Mouse (Mus musculus): ENCODE results near the gene Prrx2. TPM values are rescaled to one million over a fixed set of nuclear protein-coding genes. Genes with fewer than 3 reads are reported as not detected.
"Not testable (repeated sequence)": the region's sequence is repeated elsewhere in the genome, so short reads cannot be mapped to it uniquely, and the experiment has no call there.

Prrx2 gene
- polyA plus RNA-seq, 1 experiment from 2014 or later: 2.9 TPM

GRCm38 (mm10) chr2:30927844-30928628, 93.3 kb downstream of the Prrx2 start:
- Histone ChIP-seq H3K4me3 (ENCODE audit: low read depth, low read length) (no peak overlapping the region), H3K27ac (ENCODE audit: low read depth, low read length) (no peak overlapping the region), H3K9me3 (replicated peaks; ENCODE audit: control insufficient read depth, low read length) (no peaks in the 10 kb centered on the region), H3K36me3 (ENCODE audit: control insufficient read depth, insufficient read depth, low read length) (no peaks in the 10 kb centered on the region), H3K4me2 (ENCODE audit: low read length) (no peak overlapping the region), H3K27me3 (replicated peaks; ENCODE audit: control insufficient read depth, insufficient read depth, low read length) (no peaks in the 10 kb centered on the region), H3K4me1 (ENCODE audit: control insufficient read depth, insufficient read depth, low read length) (no peaks in the 10 kb centered on the region), H3K9ac (ENCODE audit: low read length) (no peak overlapping the region)
- peak; percentile 64 for ATAC-seq
- DNase-seq (ENCODE audit: low spot score): peak; percentile 89
- 21% methylated on average over 14 of the region's 14 CpGs for WGBS

DNA sequence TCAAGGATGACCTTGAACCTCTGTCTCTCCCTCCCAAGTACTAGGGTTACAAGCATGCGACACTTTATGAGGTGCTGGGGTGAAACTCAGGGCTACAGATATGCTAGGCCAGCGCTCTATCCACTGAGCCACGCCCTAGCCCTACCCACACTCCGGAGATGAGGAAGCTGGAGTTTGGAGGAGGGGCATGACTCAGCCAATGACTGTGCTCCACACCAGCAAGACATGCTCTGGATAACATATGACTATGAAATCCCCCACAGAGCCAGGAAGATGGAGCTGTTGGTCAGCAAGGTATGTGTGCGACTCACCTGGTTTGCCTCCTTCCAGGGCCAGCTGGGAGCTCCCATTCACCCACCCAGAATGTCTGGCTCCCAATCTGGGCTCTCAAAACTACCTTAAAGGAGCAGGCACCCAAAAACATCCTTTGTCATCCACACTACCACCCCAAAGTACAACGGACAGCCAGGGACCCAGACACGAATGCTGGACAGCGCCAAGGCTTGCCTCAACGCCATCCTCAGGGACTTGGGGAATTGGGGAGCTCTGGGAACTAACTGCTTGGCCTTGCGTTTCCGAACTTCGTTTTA, 94.2 kb downstream of the Prrx2 start:
- 29% methylated on average over 12 of the region's 12 CpGs for WGBS
- ATAC-seq (no peak), DNase-seq (ENCODE audit: low spot score) (no peak)
- no peaks in the 10 kb centered on the region for H3K4me1 ChIP-seq (ENCODE audit: control insufficient read depth, insufficient read depth, low read length)
- H3K4me3 ChIP-seq (ENCODE audit: low read depth, low read length): no peak overlapping the region
- peak overlapping the region; percentile 50; the same call in 1 of the 2 replicates for H3K9ac ChIP-seq (ENCODE audit: low read length)
- H3K9me3 ChIP-seq (replicated peaks; ENCODE audit: control insufficient read depth, low read length): no peaks in the 10 kb centered on the region
- H3K27ac ChIP-seq (ENCODE audit: low read depth, low read length): no peak overlapping the region
- no peaks in the 10 kb centered on the region for H3K36me3 ChIP-seq (ENCODE audit: control insufficient read depth, insufficient read depth, low read length)
- no peaks in the 10 kb centered on the region for H3K27me3 ChIP-seq (replicated peaks; ENCODE audit: control insufficient read depth, insufficient read depth, low read length)
- peak overlapping the region; percentile 57 for H3K4me2 ChIP-seq (ENCODE audit: low read length)

GRCm38 (mm10) chr2:30929483-30930045, 94.8 kb downstream of the Prrx2 start, which contains the start of gene Ptges:
TSS of gene Ptges (minus strand) at chr2:30929863.
- WGBS: 2% methylated on average over 23 of the region's 23 CpGs
- H3K27ac ChIP-seq (ENCODE audit: low read depth, low read length): no peak within 1 kb of the TSS

DNA sequence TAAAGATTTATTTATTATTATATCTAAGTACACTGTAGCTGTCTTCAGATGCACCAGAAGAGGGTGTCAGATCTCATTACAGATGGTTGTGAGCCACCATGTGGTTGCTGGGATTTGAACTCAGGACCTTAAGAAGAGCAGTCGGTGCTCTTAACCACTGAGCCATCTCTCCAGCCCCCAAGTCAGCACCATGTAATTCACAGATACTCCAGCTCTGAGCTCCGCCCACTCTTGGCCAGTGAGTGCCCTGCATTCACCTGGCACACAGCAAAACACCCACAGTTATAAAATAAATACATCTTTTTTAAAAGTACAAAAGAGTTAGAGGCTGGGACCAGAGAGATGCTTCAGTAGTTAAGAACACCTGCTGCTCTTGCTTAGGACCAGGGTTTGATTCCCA, 96.1 kb downstream of the Prrx2 start:
- not testable (repeated sequence) for H3K4me3 ChIP-seq (ENCODE audit: low read depth, low read length)

More at GRCm38 (mm10) chr2:30929483-30930045, 94.8 kb downstream of the Prrx2 start, which contains the start of gene Ptges:
- Histone ChIP-seq H3K4me2 (ENCODE audit: low read length) (peak within 1 kb of the TSS; percentile 57), H3K4me3 (ENCODE audit: low read depth, low read length) (peak within 1 kb of the TSS; percentile 19), H3K9me3 (replicated peaks; ENCODE audit: control insufficient read depth, low read length) (no peaks in the 10 kb centered on the region), H3K9ac (ENCODE audit: low read length) (peak within 1 kb of the TSS; percentile 50), H3K4me1 (ENCODE audit: control insufficient read depth, insufficient read depth, low read length) (no peaks in the 10 kb centered on the region), H3K36me3 (ENCODE audit: control insufficient read depth, insufficient read depth, low read length) (no peaks in the 10 kb centered on the region), H3K27me3 (replicated peaks; ENCODE audit: control insufficient read depth, insufficient read depth, low read length) (no peaks in the 10 kb centered on the region)
- DNase-seq (ENCODE audit: low spot score) (peak; percentile 82), ATAC-seq (peak; percentile 62)

More for the DNA sequence above, 96.1 kb downstream of the Prrx2 start:
- not testable (repeated sequence) for DNase-seq (ENCODE audit: low spot score); H3K4me1 ChIP-seq (ENCODE audit: control insufficient read depth, insufficient read depth, low read length); H3K36me3 ChIP-seq (ENCODE audit: control insufficient read depth, insufficient read depth, low read length); ATAC-seq; H3K9ac ChIP-seq (ENCODE audit: low read length); H3K4me2 ChIP-seq (ENCODE audit: low read length); H3K27ac ChIP-seq (ENCODE audit: low read depth, low read length); H3K9me3 ChIP-seq (replicated peaks; ENCODE audit: control insufficient read depth, low read length); H3K27me3 ChIP-seq (replicated peaks; ENCODE audit: control insufficient read depth, insufficient read depth, low read length)
- 87% methylated on average over 2 of the region's 2 CpGs for WGBS

Other genes with a start within 250 kb of the Prrx2 start
- gene Cstad, start 239.9 kb upstream of the Prrx2 start, polyA plus RNA-seq (2014; fragmentation: Nextera tagmentation; extraction: Ambion mirVana): 0.64 and 1.2 TPM in 2 replicates
- 2.4 and 2.7 TPM in 2 replicates for gene 1700001O22Rik, start 31.3 kb upstream of the Prrx2 start, polyA plus RNA-seq (2014; fragmentation: Nextera tagmentation; extraction: Ambion mirVana)
- gene Ntmt1, start 27.1 kb upstream of the Prrx2 start, polyA plus RNA-seq (2014; fragmentation: Nextera tagmentation; extraction: Ambion mirVana): 128 and 139 TPM in 2 replicates
- 35.9 and 39.9 TPM in 2 replicates for gene Asb6, start 4.6 kb upstream of the Prrx2 start, polyA plus RNA-seq (2014; fragmentation: Nextera tagmentation; extraction: Ambion mirVana)
- gene Ptges, start 94.9 kb downstream of the Prrx2 start, polyA plus RNA-seq (2014; fragmentation: Nextera tagmentation; extraction: Ambion mirVana): 2.6 and 3.3 TPM in 2 replicates
- 24.9 and 25.2 TPM in 2 replicates for gene Tor1b, start 118.0 kb downstream of the Prrx2 start, polyA plus RNA-seq (2014; fragmentation: Nextera tagmentation; extraction: Ambion mirVana)
- 91.6 and 95.4 TPM in 2 replicates for gene Tor1a, start 133.0 kb downstream of the Prrx2 start, polyA plus RNA-seq (2014; fragmentation: Nextera tagmentation; extraction: Ambion mirVana)
- gene BC005624, start 147.2 kb downstream of the Prrx2 start, polyA plus RNA-seq (2014; fragmentation: Nextera tagmentation; extraction: Ambion mirVana): 60.1 and 67.6 TPM in 2 replicates
- gene Usp20, start 147.3 kb downstream of the Prrx2 start, polyA plus RNA-seq (2014; fragmentation: Nextera tagmentation; extraction: Ambion mirVana): 18.7 and 27.1 TPM in 2 replicates